Comparison of ENCODE assay signal across 7 mouse cellular contexts in the genomic region with DNA sequence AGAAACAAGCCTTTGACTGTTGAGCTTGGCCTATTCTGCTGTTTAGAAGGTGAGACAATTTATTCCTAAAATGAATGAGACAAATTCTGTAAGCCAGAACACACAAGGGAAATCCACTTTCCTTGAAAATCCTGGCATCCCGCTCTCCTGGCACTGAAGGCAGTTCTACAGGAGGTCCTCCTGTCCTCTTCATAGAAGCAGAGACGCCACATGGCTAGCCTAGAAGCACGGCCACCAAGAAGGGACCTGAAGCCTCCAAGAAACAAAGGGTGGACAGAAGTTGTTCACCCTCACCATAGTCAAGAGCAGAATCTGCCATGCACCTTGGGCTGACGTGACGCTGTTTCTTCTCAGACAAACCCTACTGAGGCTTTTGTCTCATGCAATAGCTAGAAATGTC.
"Had no signal": no experiment of that assay in that cellular context is flagged by ENCODE, and none has a peak within 500 bp of the region (broad histone marks: within the 10 kb centered on the region; RNA-seq: fewer than 3 reads in every experiment).

No protein-coding gene starts in this region.

- DNase-seq: kidney, postnatal 25 days; layer of hippocampus, postnatal 36 days; lung, embryonic 14.5 days; lung, postnatal 10 days; retina, postnatal 1 day; thymus, adult 2 months; thymus, postnatal 25 days had no signal
